Mouse (Mus musculus) liver, embryonic 14.5 days (tissue): ENCODE data around the gene Bcl9l.

Experiments
- CTCF ChIP-seq: IDR thresholded peaks from 2 replicates; pipeline ENCODE4 v1.5.1; 2016; ENCODE audit warnings: antibody characterized with exemption, low read depth, control low read depth
- EP300 ChIP-seq: IDR thresholded peaks from 2 replicates; pipeline ENCODE4 v1.6.1; 2016; ENCODE audit warnings: antibody characterized with exemption, low read depth

GRCm38 (mm10) chr9:44478229-44478921 lies 4.2 kb upstream of the Bcl9l start:
- TF ChIP-seq CTCF (no peak), EP300 (no peak)
